In the genomic region with DNA sequence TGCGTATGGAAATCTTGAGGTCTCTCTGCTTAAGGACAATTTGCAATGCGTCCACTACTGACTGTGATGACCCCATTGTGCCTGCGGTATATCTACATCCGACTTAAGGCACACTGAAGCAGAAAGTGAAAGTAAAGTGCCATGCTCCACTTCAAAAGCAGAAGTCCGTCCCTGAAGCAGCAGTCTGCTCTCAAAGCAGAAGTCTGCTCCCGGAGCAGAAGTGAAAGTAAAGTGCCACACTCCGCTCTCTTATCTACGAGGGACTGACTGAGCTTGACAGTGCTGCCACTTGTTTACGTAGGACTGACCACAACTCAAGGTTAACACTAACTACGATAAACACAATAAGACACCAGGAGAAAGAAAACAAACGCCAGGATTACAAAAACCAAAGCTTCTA, we compare ENCODE assay signal across 9 mouse cellular contexts.
DNase-seq lines count a peak whose midpoint lies in the region; ATAC-seq and TF ChIP-seq lines count a peak whose summit lies in the region.
"Had no signal": no experiment of that assay in that cellular context is flagged by ENCODE, and none has a peak within 500 bp of the region (broad histone marks: within the 10 kb centered on the region; RNA-seq: fewer than 3 reads in every experiment).

No protein-coding gene starts in this region.

- H3K36me3 ChIP-seq in testis, adult 2 months (ENCODE audit: control insufficient read depth, insufficient read depth, low read length) = no peaks in the 10 kb centered on the region
- no peaks in the 10 kb centered on the region for H3K36me3 ChIP-seq in intestine, postnatal 0 days (ENCODE audit: control insufficient read depth, insufficient read depth)
- no peaks in the 10 kb centered on the region for H3K36me3 ChIP-seq in megakaryocyte, embryonic 14.5 days (replicated peaks; ENCODE audit: low read length)
- no peaks in the 10 kb centered on the region for H3K36me3 ChIP-seq in forebrain, embryonic 10.5 days (replicated peaks)
- H3K36me3 ChIP-seq: embryonic facial prominence, embryonic 12.5 days had no signal

- H3K9me3 ChIP-seq in intestine, postnatal 0 days (ENCODE audit: control insufficient read depth) = no peaks in the 10 kb centered on the region
- H3K9me3 ChIP-seq in megakaryocyte, embryonic 14.5 days = no peaks in the 10 kb centered on the region
- H3K9me3 ChIP-seq in forebrain, embryonic 10.5 days = peaks cover 12% of the 10 kb centered on the region; the same call in 1 of the 2 replicates
- H3K9me3 ChIP-seq: embryonic facial prominence, embryonic 12.5 days had no signal

- DNase-seq in testis, postnatal 10 days (ENCODE audit: low spot score) = no peak
- DNase-seq in c-Kit-positive CD71-positive TER-119-positive erythroid progenitor cells, embryonic 14.5 days (ENCODE audit: low spot score) = peak; percentile 50
- peak; percentile 58 for DNase-seq in thymus, postnatal 25 days
- DNase-seq in forebrain, embryonic 10.5 days (ENCODE audit: extremely low spot score, low spot score) = no peak
- no peak for DNase-seq in left cerebral cortex, adult 11 months (ENCODE audit: low spot score)

- H3K4me3 ChIP-seq in testis, adult 2 months (ENCODE audit: control insufficient read depth, low read depth, low read length) = peak overlapping the region; percentile 19; the same call in 1 of the 2 replicates
- H3K4me3 ChIP-seq in intestine, postnatal 0 days (ENCODE audit: low read depth, low read length) = peak overlapping the region; percentile 36
- H3K4me3 ChIP-seq in megakaryocyte, embryonic 14.5 days (replicated peaks) = peak overlapping the region; percentile 91
- no peak overlapping the region for H3K4me3 ChIP-seq in forebrain, embryonic 10.5 days
- H3K4me3 ChIP-seq: embryonic facial prominence, embryonic 12.5 days had no signal

- no peaks in the 10 kb centered on the region for H3K27me3 ChIP-seq in testis, adult 2 months (ENCODE audit: control insufficient read depth, insufficient read depth, low read length)
- H3K27me3 ChIP-seq in intestine, postnatal 0 days (replicated peaks; ENCODE audit: control insufficient read depth, insufficient read depth, low read length) = no peaks in the 10 kb centered on the region
- H3K27me3 ChIP-seq in megakaryocyte, embryonic 14.5 days (replicated peaks) = no peaks in the 10 kb centered on the region
- H3K27me3 ChIP-seq in forebrain, embryonic 10.5 days (ENCODE audit: poor library complexity, severe bottlenecking) = no peaks in the 10 kb centered on the region
- H3K27me3 ChIP-seq: embryonic facial prominence, embryonic 12.5 days had no signal

- TF ChIP-seq CTCF in testis, adult 2 months (IDR thresholded peaks at IDR 0.05; ENCODE audit: control insufficient read depth, insufficient read depth, insufficient replicate concordance, low read depth, low read length) = no peak
- TF ChIP-seq CTCF in intestine, postnatal 0 days (IDR thresholded peaks at IDR 0.05; ENCODE audit: low read depth) = no peak

- no peak overlapping the region for H3K9ac ChIP-seq in intestine, postnatal 0 days (ENCODE audit: low read depth, low read length)
- H3K9ac ChIP-seq: embryonic facial prominence, embryonic 12.5 days had no signal

- no peaks in the 10 kb centered on the region for H3K4me1 ChIP-seq in testis, adult 2 months (ENCODE audit: control insufficient read depth, insufficient read depth, low read length)
- H3K4me1 ChIP-seq in intestine, postnatal 0 days (replicated peaks; ENCODE audit: control insufficient read depth, insufficient read depth, low read length) = no peaks in the 10 kb centered on the region
- H3K4me1 ChIP-seq in megakaryocyte, embryonic 14.5 days = peaks cover 4% of the 10 kb centered on the region; the same call in 1 of the 2 replicates
- H3K4me1 ChIP-seq in forebrain, embryonic 10.5 days = no peaks in the 10 kb centered on the region
- H3K4me1 ChIP-seq: embryonic facial prominence, embryonic 12.5 days had no signal

- H3K4me2 ChIP-seq in intestine, postnatal 0 days (replicated peaks; ENCODE audit: low read depth) = peak overlapping the region; percentile 57
- H3K4me2 ChIP-seq: embryonic facial prominence, embryonic 12.5 days had no signal

- ATAC-seq in intestine, postnatal 0 days = no peak

- no peak for TF ChIP-seq POLR2A in testis, adult 2 months (IDR thresholded peaks at IDR 0.05; ENCODE audit: control insufficient read depth, low read depth, low read length)

- WGBS in intestine, postnatal 0 days = 43% methylated on average over 11 of the region's 11 CpGs
- WGBS in forebrain, embryonic 10.5 days = 92% methylated on average over 11 of the region's 11 CpGs

- H3K27ac ChIP-seq in testis, adult 2 months (ENCODE audit: control insufficient read depth, insufficient read depth, low read depth, low read length) = no peak overlapping the region
- no peak overlapping the region for H3K27ac ChIP-seq in intestine, postnatal 0 days (ENCODE audit: low read depth, low read length)
- no peak overlapping the region for H3K27ac ChIP-seq in forebrain, embryonic 10.5 days
- H3K27ac ChIP-seq: embryonic facial prominence, embryonic 12.5 days had no signal

Comparison
In these comparisons a context has a peak if more than half of its experiments do, and no peak if none do; other contexts are left out.
1. DNase-seq: peak in c-Kit-positive CD71-positive TER-119-positive erythroid progenitor cells, embryonic 14.5 days (single experiment) and thymus, postnatal 25 days (single experiment); none in testis, postnatal 10 days (single experiment), forebrain, embryonic 10.5 days (single experiment) and left cerebral cortex, adult 11 months (single experiment).